Mouse (Mus musculus) brown adipose tissue, adult 24 weeks (tissue): ENCODE measurements around the gene Gzmb. TPM values are rescaled to one million over a fixed set of nuclear protein-coding genes. Genes with fewer than 3 reads are reported as not detected.

ENCODE experiments used
- H3K27ac ChIP-seq: fragments of 200-500 bp; replicated peaks from 2 replicates; pipeline ENCODE4 v1.5.1; 2012; ENCODE audit warnings: low read depth, mild to moderate bottlenecking, low read length
- H3K4me1 ChIP-seq: fragments of 200-500 bp; 2 replicates; pipeline ENCODE4 v1.6.1; 2012; ENCODE audit warnings: low read length, mixed read lengths; ENCODE audit not compliant: control insufficient read depth, insufficient read depth, insufficient read length
- H3K4me3 ChIP-seq: fragments of 200-500 bp; 2 replicates; pipeline ENCODE4 v1.5.1; 2012; ENCODE audit warnings: low read depth, mild to moderate bottlenecking, low read length, moderate library complexity; ENCODE audit not compliant: insufficient read depth
- polyA plus RNA-seq: library from polyadenylated mRNA; stranded (reverse); fragments of >200 nt; gene quantifications from 2 replicates; pipeline ENCODE4 v1.2.4, GENCODE M21; 2012; ENCODE audit not compliant: missing spikeins, insufficient read depth, insufficient read length

Gene Gzmb
- polyA plus RNA-seq, 1 experiment = not detected

DNA sequence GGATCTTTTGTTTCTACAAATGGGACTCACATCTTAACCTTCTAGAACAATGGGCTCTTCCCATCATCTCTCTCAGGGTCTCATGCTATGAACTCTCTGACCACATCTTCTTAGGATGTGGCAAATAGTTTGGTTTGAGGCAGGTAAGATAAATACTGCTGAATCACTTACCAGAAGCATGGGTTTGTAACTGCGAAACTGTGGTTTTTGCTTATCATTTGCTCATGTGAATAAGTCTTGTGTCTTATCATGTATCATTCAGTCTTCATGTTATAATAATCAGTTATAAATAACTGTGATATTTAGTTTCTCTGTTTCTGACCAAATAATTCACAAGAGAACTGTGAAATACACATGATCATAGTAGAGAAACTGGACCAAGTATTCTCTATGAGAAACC lies 4.0 kb upstream of the Gzmb start:
- Histone ChIP-seq H3K4me3 (no peak overlapping the region), H3K27ac (no peak overlapping the region), H3K4me1 (no peaks in the 10 kb centered on the region)

DNA sequence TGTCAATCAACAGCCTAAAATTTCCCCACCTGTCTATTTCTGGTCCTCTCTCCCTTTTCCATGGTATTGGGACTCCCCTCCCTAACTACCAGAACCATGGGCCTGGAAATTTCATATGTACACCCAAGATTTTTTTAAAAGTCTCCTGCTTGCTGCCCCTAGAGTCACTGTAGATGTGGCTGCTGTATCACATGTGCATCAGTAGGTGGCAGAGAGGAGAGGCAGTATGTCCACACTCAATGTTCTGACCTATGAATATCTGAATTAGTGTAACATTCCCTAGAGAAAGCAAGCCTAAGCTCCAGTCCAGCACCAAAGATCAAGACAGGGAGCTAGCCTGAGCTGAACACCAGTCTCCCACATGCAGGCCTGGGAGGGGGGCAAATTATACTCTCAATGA lies 21.7 kb downstream of the Gzmb start:
- no peak overlapping the region for H3K4me3 ChIP-seq
- no peak overlapping the region for H3K27ac ChIP-seq
- no peaks in the 10 kb centered on the region for H3K4me1 ChIP-seq

DNA sequence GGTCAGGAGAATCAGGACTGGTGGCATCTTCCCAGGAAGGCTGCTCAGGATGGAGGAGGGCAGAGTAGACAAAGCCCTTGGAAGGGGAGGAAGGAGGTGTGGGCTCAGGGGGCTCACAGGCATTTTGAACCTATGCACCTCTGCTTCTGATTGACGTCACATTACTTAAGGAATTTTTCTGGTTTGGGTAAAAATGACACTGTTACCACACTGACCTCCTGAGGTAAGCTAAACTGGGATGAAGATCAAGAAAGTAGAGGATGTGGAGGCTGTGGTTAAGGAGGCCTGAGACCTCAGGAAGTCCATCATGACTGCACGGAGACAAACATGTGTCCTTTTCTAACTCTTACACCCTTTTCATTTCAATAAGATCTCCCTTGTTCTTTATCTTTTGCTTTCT lies 27.5 kb downstream of the Gzmb start, which contains the start of gene Gzmc:
TSS of gene Gzmc (minus strand) at position 101 of the 400 bp plus-strand sequence.
- no peak within 1 kb of the TSS for H3K4me3 ChIP-seq
- H3K4me1 ChIP-seq = no peaks in the 10 kb centered on the region
- H3K27ac ChIP-seq = no peak within 1 kb of the TSS

DNA sequence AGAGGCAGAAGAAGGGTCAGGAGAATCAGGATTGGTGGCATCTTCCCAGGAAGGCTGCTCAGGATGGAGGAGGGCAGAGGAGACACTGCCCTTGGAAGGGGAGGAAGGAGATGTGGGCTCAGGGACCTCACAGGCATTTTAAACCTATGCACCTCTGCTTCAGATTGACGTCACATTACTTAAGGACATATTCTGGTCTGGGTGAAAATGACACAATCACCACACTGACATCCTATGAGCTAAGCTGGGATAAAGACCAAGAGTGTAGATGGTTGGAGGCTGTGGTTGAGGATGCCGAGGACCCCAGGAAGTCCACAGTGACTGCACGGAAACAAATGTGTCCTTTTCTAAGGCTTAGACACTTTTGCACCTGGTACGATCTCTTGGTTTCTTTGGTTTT lies 50.7 kb downstream of the Gzmb start, which contains the start of gene Gzmf:
TSS of gene Gzmf (minus strand) at position 101 of the 400 bp plus-strand sequence.
- Histone ChIP-seq H3K4me1 (no peaks in the 10 kb centered on the region), H3K27ac (no peak within 1 kb of the TSS), H3K4me3 (no peak within 1 kb of the TSS)

Other genes with a start within 250 kb of the Gzmb start
- gene Mcpt1, start 244.3 kb downstream of the Gzmb start, polyA plus RNA-seq = not detected in 2 replicates
- gene Mcpt9, start 231.8 kb downstream of the Gzmb start, polyA plus RNA-seq = not detected in 2 replicates
- not detected in 2 replicates for gene Mcpt2, start 220.2 kb downstream of the Gzmb start, polyA plus RNA-seq
- 8.2 and 8.8 TPM in 2 replicates for gene Mcpt4, start 199.9 kb downstream of the Gzmb start, polyA plus RNA-seq
- not detected in 2 replicates for gene Mcpt8, start 177.0 kb downstream of the Gzmb start, polyA plus RNA-seq
- gene Ctsg, start 159.7 kb downstream of the Gzmb start, polyA plus RNA-seq = not detected in 2 replicates
- gene Gzme, start 141.6 kb downstream of the Gzmb start, polyA plus RNA-seq = not detected in 2 replicates
- gene Gzmd, start 129.7 kb downstream of the Gzmb start, polyA plus RNA-seq = not detected in 2 replicates
- gene Gzmg, start 102.7 kb downstream of the Gzmb start, polyA plus RNA-seq = not detected in 2 replicates
- gene Gzmn, start 87.7 kb downstream of the Gzmb start, polyA plus RNA-seq = not detected in 2 replicates
- not detected in 2 replicates for gene Gzmf, start 50.8 kb downstream of the Gzmb start, polyA plus RNA-seq
- not detected in 2 replicates for gene Gzmc, start 27.6 kb downstream of the Gzmb start, polyA plus RNA-seq
- gene Atp12a, start 102.8 kb upstream of the Gzmb start, polyA plus RNA-seq = not detected in 2 replicates
- not detected in 2 replicates for gene Rnf17, start 140.3 kb upstream of the Gzmb start, polyA plus RNA-seq